Mouse (Mus musculus) testis, adult 2 months (tissue): ENCODE measurements around the gene Fubp1. TPM values are rescaled to one million over a fixed set of nuclear protein-coding genes. Genes with fewer than 3 reads are reported as not detected.
"Not testable (repeated sequence)": the region's sequence is repeated elsewhere in the genome, so short reads cannot be mapped to it uniquely, and the experiment has no call there.

ENCODE experiments used
- H3K27ac ChIP-seq: fragments of 200-500 bp; 2 replicates; pipeline ENCODE4 v1.5.1; 2012; ENCODE audit warnings: low read depth, low read length; ENCODE audit not compliant: control insufficient read depth, insufficient read depth
- H3K27me3 ChIP-seq: fragments of 200-500 bp; 2 replicates; pipeline ENCODE4 v1.6.1; 2012; ENCODE audit warnings: mild to moderate bottlenecking, low read length, moderate library complexity; ENCODE audit not compliant: control insufficient read depth, insufficient read depth
- H3K36me3 ChIP-seq: fragments of 200-500 bp; 2 replicates; pipeline ENCODE4 v1.6.1; 2012; ENCODE audit warnings: mild to moderate bottlenecking, low read length; ENCODE audit not compliant: control insufficient read depth, insufficient read depth
- H3K4me1 ChIP-seq: fragments of 200-500 bp; 2 replicates; pipeline ENCODE4 v1.6.1; 2012; ENCODE audit warnings: low read length; ENCODE audit not compliant: control insufficient read depth, insufficient read depth
- H3K4me3 ChIP-seq: fragments of 200-500 bp; 2 replicates; pipeline ENCODE4 v1.5.1; 2012; ENCODE audit warnings: low read depth, mild to moderate bottlenecking, low read length, moderate library complexity, mixed read lengths; ENCODE audit not compliant: control insufficient read depth
- CTCF ChIP-seq: fragments of 200-500 bp; IDR thresholded peaks from 2 replicates; pipeline ENCODE4 v1.5.1; 2012; ENCODE audit warnings: low read depth, mild to moderate bottlenecking, inconsistent platforms, low read length, moderate library complexity; ENCODE audit not compliant: control insufficient read depth, insufficient read depth, insufficient replicate concordance
- POLR2A ChIP-seq: fragments of 200-500 bp; IDR thresholded peaks from 2 replicates; pipeline ENCODE4 v1.6.1; 2012; ENCODE audit warnings: low read depth, mild to moderate bottlenecking, inconsistent platforms, low read length, moderate library complexity; ENCODE audit not compliant: control insufficient read depth
- polyA plus RNA-seq: library from polyadenylated mRNA; depleted of rRNA; stranded (reverse); fragments of >200 nt; gene quantifications from 2 replicates; pipeline ENCODE4 v1.2.3, GENCODE M21; 2012

The Fubp1 gene
- polyA plus RNA-seq, 1 experiment: 55.8 TPM

- Histone ChIP-seq H3K27me3 (no peaks in the 10 kb centered on the region), H3K27ac (peak overlapping the region; percentile 58; the same call in 1 of the 2 replicates), H3K4me1 (no peaks in the 10 kb centered on the region; the same call in none of the 2 replicates), H3K4me3 (peak overlapping the region; percentile 83), H3K36me3 (no peaks in the 10 kb centered on the region)
- TF ChIP-seq POLR2A (peak; percentile 76; the same call in 1 of the 2 replicates), CTCF (no peak)
Observed at GRCm38 (mm10) chr3:152193635-152194097, 16.6 kb upstream of the Fubp1 start.

GRCm38 (mm10) chr3:152197246-152197645, 13.0 kb upstream of the Fubp1 start:
- not testable (repeated sequence) for H3K4me3 ChIP-seq, H3K4me1 ChIP-seq, H3K27ac ChIP-seq, H3K36me3 ChIP-seq, H3K27me3 ChIP-seq

GRCm38 (mm10) chr3:152199125-152199524, 11.1 kb upstream of the Fubp1 start:
- H3K4me3 ChIP-seq: no peak overlapping the region
- no peak overlapping the region for H3K27ac ChIP-seq
- H3K4me1 ChIP-seq: no peaks in the 10 kb centered on the region
- no peaks in the 10 kb centered on the region for H3K27me3 ChIP-seq
- H3K36me3 ChIP-seq: no peaks in the 10 kb centered on the region
- TF ChIP-seq CTCF (no peak), POLR2A (no peak)

DNA sequence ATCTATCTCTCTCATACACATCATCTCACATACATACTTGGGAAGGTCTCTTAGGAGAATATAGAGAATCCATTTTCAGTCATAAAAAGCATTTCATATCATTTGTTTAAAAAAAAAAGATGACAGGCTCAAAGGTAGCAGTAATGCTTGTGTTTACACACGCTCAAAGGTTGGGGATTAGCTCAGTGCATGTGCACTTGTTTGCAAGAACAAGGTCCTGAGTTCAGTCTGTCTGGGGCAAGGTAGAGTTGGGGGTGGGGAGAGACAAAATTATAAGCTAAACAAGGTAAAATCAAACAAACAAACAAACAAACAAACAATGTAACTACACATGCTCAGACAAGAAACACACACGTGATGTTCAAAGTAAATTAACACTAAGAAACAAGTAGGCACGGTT, 9.0 kb upstream of the Fubp1 start:
- Histone ChIP-seq H3K27me3 (no peaks in the 10 kb centered on the region), H3K27ac (no peak overlapping the region), H3K4me1 (no peaks in the 10 kb centered on the region), H3K36me3 (no peaks in the 10 kb centered on the region), H3K4me3 (no peak overlapping the region)
- TF ChIP-seq CTCF (no peak), POLR2A (no peak)

- no peaks in the 10 kb centered on the region for H3K27me3 ChIP-seq
- H3K36me3 ChIP-seq: no peaks in the 10 kb centered on the region
- no peak overlapping the region for H3K27ac ChIP-seq
- H3K4me1 ChIP-seq: no peaks in the 10 kb centered on the region
- no peak overlapping the region for H3K4me3 ChIP-seq
- TF ChIP-seq CTCF: no peak
- TF ChIP-seq POLR2A: no peak
Observed at GRCm38 (mm10) chr3:152201651-152202050, 8.6 kb upstream of the Fubp1 start.

- Histone ChIP-seq H3K27me3 (no peaks in the 10 kb centered on the region), H3K4me3 (no peak overlapping the region)
Observed at GRCm38 (mm10) chr3:152202942-152203341, 7.3 kb upstream of the Fubp1 start.

GRCm38 (mm10) chr3:152203411-152203810, 6.8 kb upstream of the Fubp1 start:
- Histone ChIP-seq H3K4me3 (no peak overlapping the region), H3K27me3 (no peaks in the 10 kb centered on the region), H3K4me1 (peaks cover 2% of the 10 kb centered on the region; the same call in 1 of the 2 replicates), H3K27ac (no peak overlapping the region), H3K36me3 (no peaks in the 10 kb centered on the region; the same call in 1 of the 2 replicates)
- TF ChIP-seq POLR2A: no peak
- TF ChIP-seq CTCF: no peak

More at GRCm38 (mm10) chr3:152202942-152203341, 7.3 kb upstream of the Fubp1 start:
- Histone ChIP-seq H3K36me3 (no peaks in the 10 kb centered on the region), H3K4me1 (peaks cover 2% of the 10 kb centered on the region; the same call in 1 of the 2 replicates), H3K27ac (no peak overlapping the region)
- no peak for TF ChIP-seq POLR2A
- no peak for TF ChIP-seq CTCF

GRCm38 (mm10) chr3:152203996-152204395, 6.2 kb upstream of the Fubp1 start:
- Histone ChIP-seq H3K4me1 (peaks cover 2% of the 10 kb centered on the region; the same call in 1 of the 2 replicates), H3K36me3 (no peaks in the 10 kb centered on the region; the same call in 1 of the 2 replicates), H3K27me3 (no peaks in the 10 kb centered on the region), H3K4me3 (no peak overlapping the region), H3K27ac (no peak overlapping the region)
- TF ChIP-seq CTCF (no peak), POLR2A (no peak)
